Mouse (Mus musculus): Measurements from ENCODE around the gene Marveld3. TPM values are rescaled to one million over a fixed set of nuclear protein-coding genes. Genes with fewer than 3 reads are reported as not detected.
A peak's percentile ranks its signal among the peaks of the same experiment; 100 is the strongest.

Gene Marveld3
- under 1 TPM; 0.20 to 0.25 TPM for total RNA-seq (2021)

DNA sequence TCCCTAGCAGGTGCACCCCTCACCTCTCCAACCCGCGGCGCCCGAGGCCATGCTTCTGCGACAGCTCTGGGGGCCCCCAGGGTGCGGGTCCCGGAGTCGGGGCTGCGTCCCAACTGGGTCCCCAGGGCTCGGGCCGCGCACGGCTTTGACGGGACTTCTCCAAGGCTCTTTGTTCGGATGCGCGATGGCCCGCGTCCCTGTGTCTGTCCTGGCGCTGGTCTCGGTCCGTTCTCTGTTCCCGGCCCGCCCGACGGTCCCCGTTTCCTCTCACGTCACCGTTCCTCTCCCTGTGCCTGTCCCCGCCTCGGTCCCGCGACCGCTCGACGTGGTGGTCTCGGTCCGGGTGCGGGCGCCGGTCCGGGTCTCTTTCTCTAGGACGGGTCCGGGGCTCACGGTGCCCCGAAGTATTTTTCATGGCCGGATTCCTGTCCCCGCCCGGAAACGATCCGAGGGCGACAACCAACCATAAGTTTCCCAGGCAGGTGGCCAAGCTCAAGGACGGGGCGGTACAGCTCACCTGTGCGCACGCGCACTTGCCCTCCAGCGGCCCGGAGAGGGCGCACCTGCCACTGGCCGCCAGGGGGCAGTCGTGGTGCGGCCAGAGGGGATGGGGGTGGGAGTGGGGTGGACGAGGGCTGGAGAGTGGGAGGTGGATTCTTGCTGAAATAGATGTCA lies at the start of gene Marveld3:
Marveld3 (minus strand) TSS at position 511 of the 675 bp plus-strand sequence.
- intact Hi-C loops (cut with DNase I): no loop called here
- DNase-seq (ENCODE audit: low spot score in 2 of 2): no peak

DNA sequence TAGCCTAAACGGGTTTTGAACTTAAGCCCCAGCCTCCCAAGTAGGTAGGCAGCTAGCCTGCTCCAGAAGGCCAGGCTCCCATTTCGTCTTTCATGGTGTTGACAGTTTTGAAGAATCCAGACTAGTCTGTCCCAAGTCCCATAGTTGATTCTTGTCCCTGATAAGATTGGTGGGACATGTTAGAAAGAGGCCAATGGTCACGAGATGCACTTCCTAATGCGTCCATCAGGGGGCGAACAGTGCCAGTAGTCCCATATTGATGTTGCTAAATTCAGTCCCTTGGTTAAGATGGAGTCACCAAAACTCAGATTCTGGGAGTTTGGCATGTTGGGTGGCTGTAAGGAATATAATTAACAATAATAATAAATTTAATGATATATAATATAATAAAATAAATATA lies 48.9 kb upstream of the Marveld3 start:
- DNase-seq (ENCODE audit: low spot score in 2 of 2): no peak
- intact Hi-C loops (cut with DNase I): loop anchor here (5.0 kb wide), 1 partner anchor 61 kb away; no protein-coding TSS in a partner anchor

DNA sequence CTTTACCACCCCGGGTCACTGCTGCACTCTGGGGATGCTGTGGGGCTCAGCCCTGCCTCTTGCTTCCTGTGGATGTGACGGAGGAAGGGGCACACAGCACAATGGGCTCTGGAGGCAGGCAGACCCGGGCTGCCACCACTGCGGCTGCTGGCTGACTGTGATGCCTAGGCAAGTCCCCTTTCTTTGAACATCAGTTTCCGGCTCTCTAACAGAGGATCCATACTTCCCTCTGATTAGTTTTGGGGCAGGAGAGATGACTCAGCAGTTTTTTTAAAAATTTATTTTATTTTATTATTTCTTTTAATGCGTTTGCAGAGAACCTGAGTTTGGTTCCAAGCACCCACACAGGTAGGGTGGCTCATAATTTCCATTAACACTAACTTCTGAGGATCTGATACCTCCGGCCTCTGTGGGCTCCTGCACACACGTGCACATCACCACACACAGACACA lies 47.0 kb upstream of the Marveld3 start:
- intact Hi-C loops (cut with DNase I): no loop called here
- DNase-seq (ENCODE audit: low spot score in 2 of 2): no peak

DNA sequence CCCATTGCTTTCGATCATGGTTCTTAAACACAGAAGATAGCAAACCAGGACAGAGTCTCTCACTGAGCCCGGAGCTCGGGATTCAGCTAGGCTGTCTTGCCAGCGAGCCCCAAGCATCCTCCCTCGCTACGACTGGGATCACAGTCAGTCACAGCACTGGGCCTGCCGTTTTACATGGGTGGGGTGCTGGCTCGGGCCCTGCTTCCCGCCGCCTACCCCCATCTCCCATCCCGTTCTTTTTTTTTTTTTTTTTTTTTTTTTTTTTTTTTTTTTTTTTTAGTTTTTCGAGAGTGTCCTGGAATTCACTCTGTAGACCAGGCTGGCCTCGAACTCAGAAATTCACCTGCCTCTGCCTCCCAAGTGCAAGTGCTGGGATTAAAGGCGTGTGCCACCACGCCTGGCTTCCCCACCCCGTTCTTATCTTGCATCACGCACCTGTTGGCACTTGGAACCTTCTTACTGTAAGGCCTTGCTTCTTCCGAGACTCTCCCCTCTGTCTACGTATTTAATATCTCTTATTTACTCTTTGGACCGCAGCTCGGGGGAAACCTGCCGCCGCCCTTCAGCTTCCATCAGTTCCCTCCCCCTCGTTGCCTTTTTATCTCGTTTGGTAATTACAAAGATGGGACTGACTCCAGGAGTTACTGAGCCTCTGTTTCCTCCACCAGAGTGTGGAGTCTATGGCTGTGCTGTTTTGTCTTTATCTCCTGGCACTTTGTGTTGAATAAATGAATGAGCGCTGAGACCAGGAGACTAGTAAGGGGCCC lies 46.4 kb upstream of the Marveld3 start:
- DNase-seq (ENCODE audit: low spot score in 2 of 2): no peak
- intact Hi-C loops (cut with DNase I): no loop called here

DNA sequence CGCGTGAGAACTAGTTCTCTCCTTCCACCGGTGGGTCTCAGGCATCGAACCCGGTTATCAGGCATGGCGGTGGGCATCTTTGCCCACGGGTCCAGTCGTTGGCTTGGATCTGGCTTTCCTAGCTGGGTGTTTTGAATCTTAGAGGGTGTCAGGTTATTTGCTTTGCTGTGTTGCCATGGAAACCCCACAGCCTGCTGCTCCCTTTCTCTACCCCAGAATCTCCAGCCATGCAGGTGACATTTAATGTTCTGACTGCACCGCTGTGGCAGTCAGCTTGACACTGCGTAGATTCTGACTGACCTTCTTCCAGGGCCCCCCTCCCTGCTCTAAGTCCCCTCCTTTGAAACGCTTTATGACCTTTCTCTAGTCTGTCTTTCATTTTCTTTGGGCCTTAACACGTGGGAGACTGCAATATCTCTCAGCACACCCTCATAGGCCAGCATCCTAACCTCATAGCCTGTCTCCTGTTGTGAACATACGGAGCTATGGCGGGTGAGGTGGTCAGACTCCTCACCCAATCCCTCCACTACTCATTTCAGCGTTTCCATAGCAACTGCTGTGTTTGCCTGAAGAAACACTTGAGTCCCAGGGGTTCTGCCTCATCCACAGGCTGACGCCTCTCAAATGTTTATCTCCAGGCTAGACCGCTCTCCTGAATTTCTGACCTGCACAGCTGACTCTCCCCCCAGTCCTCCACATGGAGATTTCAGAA lies 44.5 kb upstream of the Marveld3 start:
- DNase-seq (ENCODE audit: low spot score in 2 of 2): peak in 1 of 2 experiments; percentile 21
- intact Hi-C loops (cut with DNase I): no loop called here

DNA sequence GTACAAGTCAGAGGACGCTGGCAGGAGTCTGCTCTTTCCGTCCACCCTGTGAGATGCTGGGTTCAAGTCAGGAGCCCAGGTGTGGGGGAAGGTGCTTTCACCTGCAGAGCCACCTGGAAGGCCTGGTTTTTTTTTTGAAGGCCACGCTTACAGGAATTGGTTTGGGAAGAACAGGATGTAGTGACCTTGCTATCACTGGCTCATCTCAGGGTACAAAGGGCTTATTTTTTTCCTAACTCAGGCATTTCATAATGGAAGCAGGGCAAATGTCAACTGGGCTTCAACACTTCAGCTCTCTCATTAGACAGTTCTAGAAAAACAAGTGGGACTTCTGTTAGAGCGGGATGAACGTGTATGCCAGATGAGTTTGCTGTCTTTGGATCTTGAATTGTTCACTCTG lies 42.3 kb upstream of the Marveld3 start:
- intact Hi-C loops (cut with DNase I): no loop called here
- DNase-seq (ENCODE audit: low spot score in 2 of 2): no peak

DNA sequence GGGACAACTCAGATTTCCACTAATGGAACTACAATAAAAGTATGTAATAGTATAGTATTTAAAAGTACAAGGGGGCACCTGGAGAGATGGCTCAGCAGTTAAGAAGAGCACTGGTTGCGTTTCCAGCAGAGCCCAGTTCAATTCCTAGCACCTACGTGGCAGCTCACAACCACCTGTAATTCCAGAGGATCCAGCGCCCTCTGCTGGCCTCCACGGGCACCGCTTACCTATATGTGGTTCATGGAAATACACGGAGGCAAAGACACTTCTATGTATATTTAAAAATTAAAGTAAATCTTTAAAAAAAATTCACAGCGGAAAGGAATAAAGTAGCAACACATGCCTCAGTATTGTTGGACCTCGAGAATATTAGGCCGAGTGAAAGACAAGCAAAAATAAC lies 41.0 kb upstream of the Marveld3 start:
- intact Hi-C loops (cut with DNase I): no loop called here
- DNase-seq (ENCODE audit: low spot score in 2 of 2): no peak

DNA sequence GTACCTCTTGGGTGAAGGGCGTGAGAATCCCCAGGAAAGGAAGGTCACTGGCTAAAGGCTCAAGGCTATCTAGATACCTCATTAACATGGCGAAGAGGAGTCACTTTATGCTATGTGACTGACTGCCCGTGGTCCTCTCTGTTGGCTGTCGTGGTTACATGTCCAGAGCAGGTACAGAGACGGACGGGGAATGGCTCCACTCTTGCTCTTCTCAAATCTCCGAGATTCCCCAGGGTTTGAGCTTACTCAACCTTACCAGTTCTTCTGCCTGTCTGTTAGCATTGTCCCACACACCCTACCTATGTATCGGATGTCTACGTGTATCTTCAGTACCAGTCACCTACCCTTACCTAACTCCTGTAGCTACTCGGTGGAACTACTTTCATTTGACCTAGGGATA lies 38.0 kb upstream of the Marveld3 start:
- intact Hi-C loops (cut with DNase I): no loop called here
- no peak for DNase-seq (ENCODE audit: low spot score in 2 of 2)

DNA sequence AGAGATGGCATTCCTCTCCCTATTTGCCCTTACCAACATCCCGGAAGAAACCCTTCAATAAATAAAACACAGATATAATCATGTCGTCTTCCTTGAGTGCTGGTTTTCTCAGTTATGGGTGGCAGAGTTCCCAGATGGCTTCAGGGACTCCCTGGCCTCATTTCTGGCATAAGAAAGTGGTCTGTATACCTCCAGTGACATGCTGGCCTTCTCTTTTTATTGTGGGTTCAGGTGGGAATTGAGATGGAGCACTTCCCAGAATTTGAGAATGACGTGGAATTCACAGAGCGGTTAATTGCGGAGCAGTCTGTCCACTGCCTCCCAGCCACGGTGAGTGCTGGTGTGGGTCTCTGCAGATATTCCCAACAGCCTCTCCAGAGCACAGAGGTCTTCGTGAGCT lies 36.1 kb upstream of the Marveld3 start:
- no peak for DNase-seq (ENCODE audit: low spot score in 2 of 2)
- intact Hi-C loops (cut with DNase I): no loop called here

DNA sequence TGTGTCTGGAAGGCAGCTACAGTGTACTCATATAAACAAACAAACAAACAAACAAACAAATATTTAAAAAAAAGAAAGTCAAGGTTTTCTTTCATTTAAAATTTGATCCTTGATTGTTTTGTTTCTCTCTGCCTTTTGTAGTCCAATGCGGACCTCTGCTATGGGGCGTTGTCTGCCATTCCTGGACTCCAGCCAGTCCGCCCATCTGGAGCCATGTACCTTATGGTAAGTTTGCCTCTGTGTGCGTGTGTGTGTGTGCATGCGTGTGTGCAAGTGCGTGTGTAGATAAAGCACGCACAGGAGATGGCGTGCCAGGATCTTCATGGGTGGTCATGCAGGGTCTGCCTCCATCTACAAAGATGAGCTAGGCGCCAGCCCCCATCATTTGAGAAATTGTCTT lies 35.4 kb upstream of the Marveld3 start:
- no peak for DNase-seq (ENCODE audit: low spot score in 2 of 2)
- intact Hi-C loops (cut with DNase I): no loop called here

DNA sequence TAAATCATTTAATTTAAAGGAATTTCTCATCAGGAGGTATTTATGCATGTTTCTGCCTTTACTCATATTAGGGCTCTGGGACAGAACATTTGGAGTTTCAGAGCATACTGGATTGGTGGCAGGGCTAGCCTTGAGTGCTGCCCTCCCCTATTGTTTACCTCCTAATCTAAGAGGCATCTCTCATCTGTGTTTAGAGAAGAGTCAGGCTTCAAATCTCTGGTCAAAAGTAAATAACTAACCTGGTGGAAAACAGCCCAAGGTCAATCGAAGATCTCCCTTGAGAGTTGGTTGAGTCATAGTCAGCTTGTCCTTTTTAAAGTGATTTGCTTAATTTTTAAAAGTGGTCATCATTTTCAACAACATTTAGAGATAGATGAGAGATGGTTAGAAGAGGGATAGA lies 30.9 kb upstream of the Marveld3 start:
- intact Hi-C loops (cut with DNase I): no loop called here
- no peak for DNase-seq (ENCODE audit: low spot score in 2 of 2)

DNA sequence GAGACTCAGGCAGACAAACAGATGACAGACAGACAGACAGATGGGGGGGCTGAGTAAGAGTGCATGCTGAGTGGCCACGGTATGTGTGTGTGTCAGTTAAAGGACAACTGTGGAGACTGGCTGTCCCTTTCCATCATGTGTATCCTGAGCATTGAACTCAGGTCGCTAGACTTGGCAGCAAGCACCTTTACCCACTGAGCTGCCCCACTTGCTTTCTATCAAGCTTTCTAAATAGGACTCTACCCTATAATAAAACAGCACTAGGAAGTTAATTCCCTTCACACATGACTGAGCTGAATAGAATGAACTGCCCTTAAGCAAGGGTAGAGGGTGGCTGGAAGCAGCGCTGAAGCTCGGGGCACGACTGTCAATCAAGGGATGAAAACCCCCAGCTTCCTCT lies 30.2 kb upstream of the Marveld3 start:
- intact Hi-C loops (cut with DNase I): no loop called here

DNA sequence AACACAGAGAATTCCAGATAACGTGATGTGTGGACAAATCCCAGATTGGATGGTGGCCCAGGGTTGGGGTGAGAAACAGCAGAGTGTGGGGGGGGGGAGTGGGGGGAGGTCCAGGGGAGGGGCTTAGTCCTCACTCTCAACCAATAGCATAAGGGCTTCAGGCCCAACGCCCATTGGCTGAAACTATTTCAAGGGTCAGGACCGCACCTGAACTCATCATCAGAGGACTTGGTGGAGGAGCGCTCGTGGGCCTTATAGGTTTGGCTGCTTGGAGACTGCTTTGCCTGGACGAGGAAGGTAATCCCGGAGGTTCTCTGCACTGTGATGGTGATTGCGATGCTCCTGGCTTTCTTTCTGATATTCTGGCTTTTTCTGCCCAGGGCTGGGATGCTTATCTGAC lies 28.2 kb upstream of the Marveld3 start, which contains the start of gene Tat:
Tat (plus strand) TSS at position 214 of the 400 bp plus-strand sequence.
- no peak for DNase-seq (ENCODE audit: low spot score in 2 of 2)
- intact Hi-C loops (cut with DNase I): no loop called here

More for the DNA sequence above, 30.2 kb upstream of the Marveld3 start:
- no peak for DNase-seq (ENCODE audit: low spot score in 2 of 2)

DNA sequence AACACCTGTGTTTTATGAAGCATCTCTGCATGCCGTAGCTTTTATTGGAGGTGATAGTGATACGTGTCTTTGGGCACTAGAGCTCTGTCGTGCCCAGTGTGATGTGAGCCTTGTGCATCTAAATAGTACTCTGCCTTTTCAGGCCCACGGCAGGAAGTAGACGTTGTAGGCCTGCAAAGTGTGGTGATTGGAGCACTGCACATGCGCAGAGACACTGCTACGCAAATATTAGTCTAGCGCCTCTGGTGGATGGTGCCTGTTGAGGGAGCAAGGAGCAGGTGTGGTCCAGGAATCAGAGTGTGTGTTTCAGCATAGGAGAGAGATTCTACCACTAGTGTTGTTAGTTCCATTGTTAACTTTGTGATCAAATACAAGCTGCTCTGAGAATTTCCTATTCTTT lies 27.1 kb upstream of the Marveld3 start:
- no peak for DNase-seq (ENCODE audit: low spot score in 2 of 2)
- intact Hi-C loops (cut with DNase I): no loop called here

DNA sequence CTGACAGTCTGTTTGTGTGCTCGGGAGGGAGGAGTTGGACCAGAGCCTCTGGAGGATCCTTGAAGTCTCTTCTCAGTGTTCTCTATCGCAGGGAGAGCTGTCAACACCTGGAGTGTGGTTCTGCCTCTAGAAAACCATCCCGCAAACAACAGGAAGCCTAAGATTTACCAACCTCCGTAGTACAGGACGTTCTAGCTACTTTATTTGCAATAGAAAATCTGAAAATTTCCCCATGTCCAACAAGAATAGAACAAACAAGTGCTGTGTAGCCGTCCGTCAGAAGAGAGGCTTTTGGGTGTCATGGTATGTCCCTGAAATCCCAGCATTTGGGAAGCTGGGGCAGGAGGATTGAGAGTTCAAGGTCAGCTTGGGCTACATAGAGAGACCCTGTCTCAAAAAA lies 25.8 kb upstream of the Marveld3 start:
- intact Hi-C loops (cut with DNase I): no loop called here
- DNase-seq (ENCODE audit: low spot score in 2 of 2): no peak

DNA sequence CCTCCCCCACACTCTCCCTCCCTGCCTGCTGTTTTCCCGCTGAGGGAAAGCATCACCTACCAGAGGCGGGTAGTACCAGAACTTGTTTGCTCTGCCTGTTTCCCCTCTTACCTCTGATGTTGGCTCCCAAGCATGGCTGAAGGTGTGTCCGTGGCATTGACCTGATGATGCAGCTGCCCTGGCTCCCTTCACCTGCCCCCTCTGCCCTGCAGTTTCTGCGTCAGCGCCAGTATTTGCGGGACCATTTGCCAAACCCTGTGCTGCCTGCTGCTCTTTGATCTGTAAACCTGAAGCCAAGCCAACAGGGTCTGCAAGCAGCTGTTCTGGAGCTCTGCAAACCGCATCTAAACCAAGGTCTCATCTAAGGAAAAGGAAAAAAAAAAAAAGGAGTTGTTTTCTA lies 24.4 kb upstream of the Marveld3 start:
- intact Hi-C loops (cut with DNase I): no loop called here
- no peak for DNase-seq (ENCODE audit: low spot score in 2 of 2)

DNA sequence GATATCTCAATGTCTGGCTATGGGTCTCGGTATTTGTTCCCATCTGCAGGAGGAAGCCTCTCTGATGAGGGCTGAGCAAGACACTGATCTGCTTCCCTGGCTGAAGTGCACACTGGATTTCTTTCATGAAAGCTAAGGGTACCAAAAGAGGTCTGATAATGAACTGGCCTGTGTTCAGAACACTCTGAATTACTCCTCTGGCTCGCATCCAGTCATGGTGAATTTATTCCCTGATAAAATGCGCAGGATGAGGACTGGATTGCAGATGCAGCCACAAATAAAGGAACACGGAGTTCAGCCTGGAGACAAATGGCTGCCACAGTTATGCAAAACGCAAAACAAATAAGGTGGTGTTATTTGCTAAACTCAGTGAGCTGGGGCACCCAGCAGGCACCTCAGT lies 21.9 kb upstream of the Marveld3 start:
- no peak for DNase-seq (ENCODE audit: low spot score in 2 of 2)
- intact Hi-C loops (cut with DNase I): no loop called here

DNA sequence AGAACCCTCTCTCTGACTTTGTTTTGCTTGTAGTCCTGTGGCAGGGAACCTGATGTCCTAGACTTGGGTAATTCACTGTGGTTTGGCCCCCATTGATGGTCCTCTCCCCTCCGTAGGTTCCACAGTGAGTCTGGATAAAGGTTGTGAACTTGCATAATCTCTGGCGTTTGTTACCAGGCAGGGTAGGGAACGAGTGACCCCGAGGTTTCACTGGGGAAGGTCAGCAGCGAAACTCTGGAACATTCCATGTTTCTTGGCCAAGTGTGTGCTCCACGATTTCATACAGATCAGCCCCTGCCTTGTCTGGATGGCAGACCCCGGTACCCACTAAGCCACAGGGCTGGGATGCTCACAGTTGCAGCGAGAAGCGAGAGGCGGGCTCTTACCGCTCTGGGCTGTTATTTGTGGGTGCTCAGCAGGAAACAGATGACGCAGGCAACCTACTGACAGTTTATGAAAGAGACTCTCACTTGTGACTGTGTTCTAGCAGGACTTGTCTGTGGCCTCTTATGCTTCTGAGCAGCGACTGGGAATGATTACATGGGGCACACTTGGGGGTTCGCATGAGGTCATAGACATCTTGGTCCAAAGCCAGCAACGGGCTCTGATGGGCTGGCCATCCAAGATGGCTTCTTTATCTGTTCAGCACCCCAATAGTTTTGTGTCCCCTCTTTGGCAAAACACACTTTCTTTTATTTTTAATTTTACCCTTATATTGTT lies 20.5 kb upstream of the Marveld3 start:
- intact Hi-C loops (cut with DNase I): no loop called here
- no peak for DNase-seq (ENCODE audit: low spot score in 2 of 2)

DNA sequence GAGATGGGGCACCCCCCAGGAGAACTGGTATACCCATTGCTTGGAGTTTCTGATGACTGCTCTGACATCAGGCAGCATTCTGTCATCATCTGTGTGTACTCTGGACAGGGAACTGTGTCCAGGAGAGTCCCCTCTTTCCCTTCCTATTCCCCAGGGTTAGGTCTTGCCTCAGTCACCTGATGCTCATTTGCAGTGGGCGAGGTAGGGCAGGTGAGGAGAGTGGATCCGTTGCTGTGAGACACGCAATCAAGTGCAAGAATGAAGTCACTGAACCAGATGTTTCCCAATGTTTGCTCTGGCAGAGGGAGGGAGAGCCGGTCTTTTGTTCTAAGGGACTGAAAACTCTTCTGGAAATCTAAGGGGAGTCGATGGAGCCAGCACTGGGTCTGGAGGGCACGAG lies 17.3 kb upstream of the Marveld3 start:
- intact Hi-C loops (cut with DNase I): no loop called here
- no peak for DNase-seq (ENCODE audit: low spot score in 2 of 2)

DNA sequence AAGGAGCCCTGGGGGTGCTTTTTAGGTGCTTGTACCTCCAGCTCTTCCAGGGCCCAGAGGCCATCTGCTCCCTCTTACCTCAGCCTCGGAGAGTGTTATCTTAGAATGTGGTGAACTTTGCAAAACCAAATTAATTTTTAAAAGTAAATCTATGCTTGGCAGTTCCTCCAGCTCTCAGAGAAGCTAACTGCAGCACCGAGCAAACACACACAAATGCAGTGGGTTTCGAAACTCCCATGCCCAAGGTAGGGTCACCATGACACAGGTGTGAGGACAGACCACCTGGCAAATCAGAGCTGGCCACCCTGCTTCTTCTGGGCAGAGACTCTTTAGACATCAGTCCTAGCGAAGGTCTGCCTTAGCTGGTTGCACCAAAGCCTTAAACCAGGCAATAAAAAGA lies 10.9 kb upstream of the Marveld3 start:
- no peak for DNase-seq (ENCODE audit: low spot score in 2 of 2)
- intact Hi-C loops (cut with DNase I): no loop called here
